Mouse (Mus musculus): Measurements from ENCODE around the gene Psmd11. TPM values are rescaled to one million over a fixed set of nuclear protein-coding genes. Genes with fewer than 3 reads are reported as not detected.
A peak's percentile ranks its signal among the peaks of the same experiment; 100 is the strongest.
"Not testable (repeated sequence)": the region's sequence is repeated elsewhere in the genome, so short reads cannot be mapped to it uniquely, and the experiment has no call there.

The Psmd11 gene
- polyA plus RNA-seq, 1 experiment from 2014 or later, result 346 TPM

DNA sequence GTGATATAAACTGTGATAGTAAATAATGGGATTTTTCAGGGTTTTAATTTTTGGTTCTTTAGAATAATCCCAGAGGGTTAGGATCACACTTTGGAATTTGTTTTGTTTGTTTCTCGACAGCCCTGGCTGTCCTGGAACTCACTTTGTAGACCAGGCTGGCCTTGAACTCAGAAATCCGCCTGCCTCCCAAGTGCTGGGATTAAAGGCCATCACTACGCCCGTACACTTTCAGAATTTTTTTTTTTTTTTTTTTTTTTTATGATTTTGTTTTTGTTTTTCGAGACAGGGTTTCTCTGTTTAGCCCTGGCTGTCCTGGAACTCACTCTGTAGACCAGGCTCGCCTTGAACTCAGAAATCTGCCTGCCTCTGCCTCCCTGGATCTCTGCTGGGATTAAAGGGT is 20.5 kb upstream of the Psmd11 start:
- not testable (repeated sequence) for H3K4me1 ChIP-seq; H3K27ac ChIP-seq (replicated peaks); H3K27me3 ChIP-seq; H3K9ac ChIP-seq (replicated peaks); H3K9me3 ChIP-seq; H3K4me3 ChIP-seq; H3K4me2 ChIP-seq (replicated peaks); ATAC-seq (replicated peaks)
- 93% methylated on average over 6 of the region's 6 CpGs for WGBS
- H3K36me3 ChIP-seq, result peaks cover 61% of the 10 kb centered on the region

DNA sequence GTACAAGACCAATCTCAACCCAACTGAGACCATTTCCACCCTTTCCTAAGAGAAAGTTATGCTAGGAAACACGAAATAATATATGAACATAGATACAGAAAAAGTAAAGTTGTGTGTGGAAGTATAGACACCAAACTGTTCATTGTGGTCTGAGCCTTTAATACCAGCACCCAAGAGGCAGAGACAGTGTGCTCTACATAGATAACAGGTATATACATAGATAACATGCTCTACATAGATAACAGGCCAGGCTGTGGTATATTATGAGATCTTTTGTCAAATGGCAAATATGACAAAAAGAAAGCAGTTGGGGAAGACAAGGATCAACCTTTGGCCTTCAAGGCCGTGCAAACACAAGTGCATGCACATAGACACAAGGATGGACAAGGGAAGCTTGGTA is 18.0 kb upstream of the Psmd11 start:
- H3K9me3 ChIP-seq, result no peaks in the 10 kb centered on the region
- peaks cover 51% of the 10 kb centered on the region for H3K36me3 ChIP-seq
- ATAC-seq (replicated peaks), result no peak
- H3K4me1 ChIP-seq, result no peaks in the 10 kb centered on the region
- H3K9ac ChIP-seq (replicated peaks), result no peak overlapping the region
- H3K4me2 ChIP-seq (replicated peaks), result no peak overlapping the region
- H3K4me3 ChIP-seq, result no peak overlapping the region
- H3K27me3 ChIP-seq, result no peaks in the 10 kb centered on the region
- no peak overlapping the region for H3K27ac ChIP-seq (replicated peaks)
- 94% methylated on average over 2 of the region's 2 CpGs for WGBS

DNA sequence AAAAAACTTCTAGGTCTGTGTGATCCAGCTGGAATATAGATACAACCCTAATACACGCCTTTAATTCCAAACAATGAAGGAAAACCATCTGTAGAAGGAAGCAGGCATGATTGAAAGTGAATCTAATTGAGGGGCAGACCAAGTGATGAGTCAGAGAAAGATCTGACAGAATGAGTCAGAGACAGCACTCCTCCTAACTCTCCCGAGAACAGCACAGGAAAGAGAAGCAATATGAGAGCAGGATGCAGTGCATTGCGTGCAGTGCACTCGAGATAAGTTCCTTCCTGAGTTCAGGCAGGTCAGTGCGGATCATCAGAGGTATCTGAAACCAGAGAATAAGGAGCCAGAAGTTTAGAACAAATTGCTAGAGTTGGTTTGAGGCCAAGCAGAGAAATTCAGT is 11.3 kb upstream of the Psmd11 start:
- Histone ChIP-seq H3K27me3 (no peaks in the 10 kb centered on the region), H3K36me3 (peaks cover 22% of the 10 kb centered on the region), H3K4me3 (no peak overlapping the region), H3K4me2 (replicated peaks) (no peak overlapping the region), H3K27ac (replicated peaks) (no peak overlapping the region), H3K4me1 (no peaks in the 10 kb centered on the region), H3K9me3 (no peaks in the 10 kb centered on the region), H3K9ac (replicated peaks) (no peak overlapping the region)
- ATAC-seq (replicated peaks), result no peak
- 93% methylated on average over 5 of the region's 5 CpGs for WGBS

DNA sequence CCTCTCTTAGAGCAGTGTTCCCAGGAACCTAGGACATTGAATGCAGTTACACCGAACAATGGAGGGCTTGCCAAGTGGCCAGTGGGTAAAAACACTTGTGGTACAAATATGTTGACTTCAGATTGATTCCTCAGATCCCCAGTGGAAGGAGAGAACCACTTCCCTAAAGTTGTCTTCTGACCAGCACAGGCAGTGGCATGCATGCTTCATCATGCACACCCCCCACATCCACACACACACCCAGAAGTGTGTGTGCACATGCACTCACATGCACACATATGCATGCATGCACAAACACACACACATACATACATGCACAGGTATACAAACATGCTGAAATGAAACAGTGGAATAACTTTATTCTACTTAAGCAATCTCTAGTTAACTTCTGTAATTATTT is 8.7 kb upstream of the Psmd11 start:
- H3K4me3 ChIP-seq, result no peak overlapping the region
- peaks cover 16% of the 10 kb centered on the region for H3K36me3 ChIP-seq
- WGBS, result 88% methylated on average over 1 of the region's 1 CpGs
- H3K9ac ChIP-seq (replicated peaks), result no peak overlapping the region
- H3K27ac ChIP-seq (replicated peaks), result no peak overlapping the region
- no peaks in the 10 kb centered on the region for H3K9me3 ChIP-seq
- no peaks in the 10 kb centered on the region for H3K4me1 ChIP-seq
- H3K4me2 ChIP-seq (replicated peaks), result no peak overlapping the region
- no peaks in the 10 kb centered on the region for H3K27me3 ChIP-seq
- ATAC-seq (replicated peaks), result no peak

DNA sequence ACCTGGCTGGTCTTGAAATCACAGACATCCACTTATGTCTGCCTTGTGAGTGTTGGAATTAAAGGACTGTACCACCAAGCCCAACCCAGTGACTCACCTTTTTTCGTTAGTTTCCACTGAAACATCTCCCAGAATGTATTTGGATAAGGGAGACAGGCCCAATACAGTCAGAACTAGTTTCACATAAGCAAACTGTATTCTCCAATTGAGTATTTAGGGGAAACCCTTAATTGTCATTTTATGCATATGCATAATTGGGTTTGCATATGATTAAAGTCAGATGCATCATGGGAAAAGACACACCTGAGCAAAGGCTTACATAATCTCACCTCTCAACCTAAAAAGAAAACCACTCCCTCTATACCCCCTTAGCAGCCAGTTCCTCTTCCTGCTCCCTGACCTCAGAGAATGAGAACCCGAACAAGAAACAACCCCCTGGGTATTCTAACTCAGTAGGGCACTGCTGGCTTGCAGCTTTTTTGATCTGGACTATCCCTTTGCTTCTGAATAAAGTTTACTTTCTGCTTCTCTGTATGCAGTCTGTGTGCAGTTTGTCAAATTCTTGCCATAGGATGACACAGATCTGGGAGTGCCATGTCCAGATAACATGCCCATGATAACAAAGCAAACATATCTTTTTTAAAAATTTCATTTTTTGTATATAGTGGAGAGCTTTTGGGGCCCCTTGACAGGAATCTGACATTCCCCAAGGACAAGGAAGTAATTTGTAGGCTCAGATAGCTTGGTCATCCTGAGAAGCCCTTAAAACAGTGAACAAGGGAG is 8.0 kb upstream of the Psmd11 start:
- 75% methylated on average over 2 of the region's 2 CpGs for WGBS
- no peaks in the 10 kb centered on the region for H3K4me1 ChIP-seq
- no peak overlapping the region for H3K4me2 ChIP-seq (replicated peaks)
- peaks cover 13% of the 10 kb centered on the region for H3K36me3 ChIP-seq
- no peaks in the 10 kb centered on the region for H3K27me3 ChIP-seq
- ATAC-seq (replicated peaks), result no peak
- H3K27ac ChIP-seq (replicated peaks), result no peak overlapping the region
- H3K9me3 ChIP-seq, result no peaks in the 10 kb centered on the region
- no peak overlapping the region for H3K4me3 ChIP-seq
- H3K9ac ChIP-seq (replicated peaks), result no peak overlapping the region

DNA sequence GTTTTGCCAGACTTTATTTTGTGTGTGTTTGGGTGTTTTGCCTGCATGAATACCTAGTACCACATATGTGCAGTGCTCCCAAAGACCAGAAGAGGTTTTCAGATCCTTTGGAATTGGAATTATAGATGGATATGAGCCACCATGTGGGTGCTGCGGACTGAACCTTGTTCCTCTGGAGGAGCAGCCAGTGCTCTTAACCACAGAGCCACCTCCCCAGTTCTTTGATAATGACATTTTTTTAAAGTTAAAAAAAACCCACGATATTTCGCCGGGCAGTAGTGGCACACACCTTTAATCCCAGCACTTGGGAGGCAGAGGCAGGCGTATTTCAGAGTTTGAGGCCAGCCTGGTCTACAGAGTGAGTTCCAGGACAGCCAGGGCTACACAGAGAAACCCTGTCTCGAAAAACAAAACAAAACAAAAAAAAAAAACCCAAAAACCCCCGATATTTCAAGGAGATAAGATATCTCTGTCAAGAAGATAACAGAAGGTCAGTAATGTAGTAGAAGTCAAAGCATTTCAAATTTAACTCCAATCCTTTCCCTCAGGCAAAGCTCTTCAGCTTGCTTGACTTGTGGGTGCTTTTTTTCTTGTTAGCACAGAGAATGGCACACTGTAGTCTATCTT is 6.9 kb upstream of the Psmd11 start:
- Histone ChIP-seq H3K4me1 (no peaks in the 10 kb centered on the region), H3K4me3 (no peak overlapping the region), H3K36me3 (peaks cover 8% of the 10 kb centered on the region), H3K9ac (replicated peaks) (no peak overlapping the region), H3K9me3 (no peaks in the 10 kb centered on the region), H3K4me2 (replicated peaks) (no peak overlapping the region), H3K27ac (replicated peaks) (no peak overlapping the region), H3K27me3 (no peaks in the 10 kb centered on the region)
- ATAC-seq (replicated peaks), result no peak
- 86% methylated on average over 7 of the region's 7 CpGs for WGBS

DNA sequence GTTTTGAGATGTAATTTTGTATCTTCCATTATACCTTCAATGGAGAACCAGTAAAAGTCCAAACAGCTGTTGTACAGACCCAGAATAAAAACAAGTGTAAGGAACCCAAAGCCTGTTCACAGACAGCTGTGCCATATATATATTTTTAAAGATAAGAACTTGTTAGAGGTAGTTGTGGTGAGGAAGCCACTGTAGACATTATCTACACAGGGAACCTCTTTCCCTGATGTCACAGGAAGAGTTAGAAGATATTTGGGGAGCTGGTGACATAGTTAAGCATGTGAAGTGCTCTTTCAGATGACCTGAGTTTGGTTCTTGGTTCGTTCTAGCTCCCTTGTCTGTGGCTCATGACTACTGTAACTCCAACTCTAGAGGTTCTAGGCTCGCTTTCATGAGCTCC is 3.7 kb upstream of the Psmd11 start:
- Histone ChIP-seq H3K4me3 (no peak overlapping the region), H3K36me3 (no peaks in the 10 kb centered on the region), H3K27ac (replicated peaks) (no peak overlapping the region), H3K4me2 (replicated peaks) (no peak overlapping the region), H3K4me1 (peaks cover 8% of the 10 kb centered on the region), H3K27me3 (no peaks in the 10 kb centered on the region), H3K9ac (replicated peaks) (no peak overlapping the region), H3K9me3 (no peaks in the 10 kb centered on the region)
- ATAC-seq (replicated peaks), result no peak
- 89% methylated on average over 2 of the region's 2 CpGs for WGBS

DNA sequence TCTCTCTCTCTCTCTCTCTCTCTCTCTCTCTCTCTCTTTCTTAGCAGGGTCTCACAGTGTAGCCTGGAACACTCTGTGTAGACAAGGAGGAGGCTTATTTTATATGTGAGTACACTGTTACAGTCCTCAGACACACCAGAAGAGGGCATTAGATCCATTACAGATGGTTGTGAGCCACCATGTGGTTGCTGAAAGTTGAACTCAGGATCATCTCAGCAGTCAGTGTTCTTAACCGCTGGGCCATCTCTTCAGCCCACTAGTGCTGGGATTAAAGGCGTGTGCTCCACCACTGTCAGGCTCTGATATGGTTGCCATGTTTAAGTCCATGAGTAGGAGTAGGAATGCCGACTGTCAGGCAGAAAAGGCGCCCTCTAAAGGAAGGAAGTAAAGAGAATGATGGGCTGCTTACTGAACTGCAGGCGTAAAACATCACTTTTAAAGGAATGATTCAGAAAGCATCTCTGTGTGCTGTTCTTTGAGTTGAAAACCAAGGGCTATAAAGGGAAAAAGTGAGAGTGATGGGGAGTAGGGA is 3.1 kb upstream of the Psmd11 start:
- Histone ChIP-seq H3K9ac (replicated peaks) (no peak overlapping the region), H3K27me3 (no peaks in the 10 kb centered on the region), H3K36me3 (no peaks in the 10 kb centered on the region), H3K9me3 (no peaks in the 10 kb centered on the region), H3K4me2 (replicated peaks) (no peak overlapping the region), H3K4me3 (no peak overlapping the region), H3K27ac (replicated peaks) (no peak overlapping the region), H3K4me1 (peaks cover 13% of the 10 kb centered on the region)
- WGBS, result 65% methylated on average over 5 of the region's 5 CpGs
- no peak for ATAC-seq (replicated peaks)

DNA sequence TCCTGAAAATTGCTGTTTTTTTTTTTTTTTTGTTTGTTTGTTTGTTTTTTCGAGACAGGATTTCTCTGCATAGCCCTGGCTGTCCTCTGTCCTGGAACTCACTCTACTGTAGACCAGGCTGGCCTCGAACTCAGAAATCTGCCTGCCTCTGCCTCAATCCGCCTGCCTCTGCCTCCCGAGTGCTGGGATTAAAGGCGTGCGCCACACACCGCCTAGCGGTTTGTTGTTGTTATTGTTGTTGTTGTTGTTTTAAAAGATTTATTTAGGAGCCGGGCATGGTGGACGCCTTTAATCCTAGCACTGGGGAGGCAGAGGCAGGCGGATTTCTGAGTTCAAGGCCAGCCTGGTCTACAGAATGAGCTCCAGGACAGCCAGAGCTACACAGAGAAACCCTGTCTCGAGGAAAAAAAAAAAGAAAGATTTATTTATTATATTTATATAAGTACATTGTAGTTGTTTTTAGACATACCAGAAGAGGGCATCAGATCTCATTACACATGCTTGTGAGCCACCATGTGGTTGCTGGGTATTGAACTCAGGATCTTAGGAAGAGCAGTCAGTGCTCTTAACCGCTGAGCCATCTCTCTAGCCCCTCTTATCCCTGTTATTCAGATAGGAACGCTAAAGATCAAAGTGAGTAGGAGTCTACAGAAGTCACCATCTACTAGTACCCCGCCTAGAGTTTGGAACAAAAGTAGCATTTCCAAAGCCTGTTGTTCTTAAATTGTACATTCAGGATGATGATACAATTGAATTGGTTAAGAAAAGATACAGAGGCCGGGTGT is 2.2 kb upstream of the Psmd11 start:
- peaks cover 15% of the 10 kb centered on the region for H3K4me1 ChIP-seq
- not testable (repeated sequence) for H3K27ac ChIP-seq (replicated peaks); H3K4me3 ChIP-seq; H3K9me3 ChIP-seq; H3K36me3 ChIP-seq; ATAC-seq (replicated peaks); H3K4me2 ChIP-seq (replicated peaks); H3K9ac ChIP-seq (replicated peaks); H3K27me3 ChIP-seq
- 84% methylated on average over 16 of the region's 16 CpGs for WGBS

DNA sequence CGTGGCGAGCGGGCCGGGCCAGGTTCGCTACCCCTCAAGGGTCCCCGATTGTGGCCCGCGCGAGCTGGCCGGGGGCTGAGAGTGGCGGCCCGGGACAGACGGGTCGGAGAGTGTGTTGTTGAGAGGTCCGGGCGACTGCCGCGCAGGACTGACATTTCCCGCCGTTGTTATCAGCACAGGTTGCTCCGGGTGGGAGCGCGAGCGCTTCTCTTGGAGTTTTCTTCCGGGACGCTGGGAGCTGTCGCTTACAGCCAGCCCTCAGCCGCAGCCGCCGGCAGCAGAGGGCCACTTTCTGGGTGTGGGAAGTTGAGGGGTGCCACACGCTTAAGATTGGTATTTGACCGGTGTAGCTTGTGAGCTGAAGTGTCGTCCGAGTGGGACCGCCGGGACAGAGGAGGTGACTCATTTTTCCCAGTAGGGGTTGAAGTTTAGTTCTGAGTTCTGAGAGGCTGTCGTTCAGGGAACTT is 627 bp downstream of the Psmd11 start:
- WGBS, result under 1% methylated on average over 36 of the region's 37 CpGs
- Histone ChIP-seq H3K4me1 (peaks cover 15% of the 10 kb centered on the region), H3K9ac (replicated peaks) (peak overlapping the region; percentile 89), H3K4me3 (peak overlapping the region; percentile 79), H3K4me2 (replicated peaks) (peak overlapping the region; percentile 82), H3K27me3 (no peaks in the 10 kb centered on the region), H3K27ac (replicated peaks) (peak overlapping the region; percentile 85), H3K36me3 (peaks cover 19% of the 10 kb centered on the region), H3K9me3 (no peaks in the 10 kb centered on the region)
- ATAC-seq (replicated peaks), result no peak; the same call in 1 of the 2 replicates

DNA sequence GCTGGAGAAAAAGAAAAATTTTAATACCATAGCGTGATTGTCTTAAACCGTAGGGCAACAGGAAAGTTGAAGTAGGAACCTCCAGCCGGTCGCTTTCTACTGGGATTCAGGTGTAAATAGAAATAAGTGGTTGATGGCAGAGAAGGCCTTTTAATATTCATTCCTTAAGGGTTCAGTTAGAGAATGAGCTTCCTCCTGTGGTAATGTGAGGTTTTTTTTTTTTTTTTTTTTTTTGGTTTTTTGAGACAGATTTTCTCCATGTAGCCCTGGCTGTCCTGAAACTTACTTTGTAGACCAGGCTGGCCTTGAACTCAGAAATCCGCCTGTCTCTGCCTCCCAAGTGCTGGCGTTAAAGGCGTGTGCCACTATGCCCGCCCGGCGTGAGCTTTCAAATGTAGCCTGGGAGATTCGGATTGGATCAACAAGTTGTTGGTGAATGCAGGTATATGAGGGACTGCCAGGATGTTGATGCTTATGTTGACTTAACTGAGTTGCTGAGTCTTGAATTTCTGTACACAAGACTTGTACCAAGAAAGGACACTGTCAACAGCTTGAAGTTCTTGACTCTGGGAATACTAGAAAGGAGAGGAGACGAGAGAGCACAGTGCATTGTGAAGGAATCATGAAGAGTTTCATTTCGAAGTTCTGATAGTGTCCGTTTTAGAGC is 1.2 kb downstream of the Psmd11 start:
- H3K27me3 ChIP-seq, result no peaks in the 10 kb centered on the region
- peak overlapping the region; percentile 79 for H3K4me3 ChIP-seq
- peak overlapping the region; percentile 82 for H3K4me2 ChIP-seq (replicated peaks)
- no peak overlapping the region for H3K27ac ChIP-seq (replicated peaks)
- 61% methylated on average over 14 of the region's 14 CpGs for WGBS
- no peaks in the 10 kb centered on the region for H3K9me3 ChIP-seq
- peaks cover 22% of the 10 kb centered on the region for H3K36me3 ChIP-seq
- peaks cover 15% of the 10 kb centered on the region for H3K4me1 ChIP-seq
- peak overlapping the region; percentile 89 for H3K9ac ChIP-seq (replicated peaks)
- ATAC-seq (replicated peaks), result no peak

All from forebrain, embryonic 15.5 days (tissue).